Mouse (Mus musculus) liver, embryonic 12.5 days (tissue): ENCODE data around the gene Lmo4. TPM values are rescaled to one million over a fixed set of nuclear protein-coding genes. Genes with fewer than 3 reads are reported as not detected.

Experiments used
- ATAC-seq: fragments of 200-750 bp; cut with Nextera tagmentation; 2 replicates; pipeline ENCODE4 v1.8.0; 2017; ENCODE audit warnings: moderate number of reproducible peaks, mild to moderate bottlenecking, moderate library complexity
- H3K27ac ChIP-seq: fragments of 300-500 bp; sonication (generic); 2 replicates; pipeline ENCODE4 v1.5.1; 2016; ENCODE audit warnings: mild to moderate bottlenecking
- H3K27me3 ChIP-seq: fragments of 300-500 bp; sonication (generic); replicated peaks from 2 replicates; pipeline ENCODE4 v1.6.1; 2016; ENCODE audit warnings: mild to moderate bottlenecking, moderate library complexity
- H3K36me3 ChIP-seq: fragments of 300-500 bp; sonication (generic); 2 replicates; pipeline ENCODE4 v1.6.1; 2016; ENCODE audit warnings: mild to moderate bottlenecking, moderate library complexity
- H3K4me1 ChIP-seq: fragments of 300-500 bp; sonication (generic); 2 replicates; pipeline ENCODE4 v1.6.1; 2016
- H3K4me2 ChIP-seq: fragments of 300-500 bp; sonication (generic); 2 replicates; pipeline ENCODE4 v1.6.1; 2016; ENCODE audit warnings: mild to moderate bottlenecking, moderate library complexity
- H3K4me3 ChIP-seq: fragments of 300-500 bp; sonication (generic); 2 replicates; pipeline ENCODE4 v1.5.1; 2016; ENCODE audit warnings: mild to moderate bottlenecking, moderate library complexity
- H3K9ac ChIP-seq: fragments of 300-500 bp; sonication (generic); 2 replicates; pipeline ENCODE4 v1.6.1; 2016; ENCODE audit warnings: mild to moderate bottlenecking, moderate library complexity
- H3K9me3 ChIP-seq: fragments of 300-500 bp; sonication (generic); replicated peaks from 2 replicates; pipeline ENCODE4 v1.6.1; 2016; ENCODE audit warnings: mild to moderate bottlenecking, moderate library complexity
- WGBS: fragments of 180-500 bp; shearing (Covaris S2); methylation state at CpG from one replicate; pipeline ENCODE4 v1.1.7; 2016; ENCODE audit not compliant: insufficient replicate concordance; 5-methylcytosine and 5-hydroxymethylcytosine counted together
- polyA plus RNA-seq: library from polyadenylated mRNA; unstranded; fragments of >200 nt; fragmentation: Nextera tagmentation; extraction: Ambion mirVana; gene quantifications from 2 replicates; pipeline ENCODE4 v1.2.1, GENCODE M21; 2016

The Lmo4 gene
- polyA plus RNA-seq, 1 experiment from 2014 or later = 14.8 TPM

- no peak overlapping the region for H3K27ac ChIP-seq
- no peak overlapping the region for H3K4me2 ChIP-seq
- no peak for ATAC-seq
Measured at GRCm38 (mm10) chr3:144164665-144165385, 40.2 kb downstream of the Lmo4 start.

GRCm38 (mm10) chr3:144163718-144164117 lies 41.3 kb downstream of the Lmo4 start:
- Histone ChIP-seq H3K36me3 (no peaks in the 10 kb centered on the region), H3K4me3 (no peak overlapping the region), H3K27me3 (no peaks in the 10 kb centered on the region), H3K4me2 (no peak overlapping the region), H3K9ac (no peak overlapping the region), H3K9me3 (no peaks in the 10 kb centered on the region), H3K27ac (no peak overlapping the region), H3K4me1 (no peaks in the 10 kb centered on the region)
- WGBS = 75% methylated on average over 2 of the region's 2 CpGs
- no peak for ATAC-seq

More at GRCm38 (mm10) chr3:144164665-144165385, 40.2 kb downstream of the Lmo4 start:
- Histone ChIP-seq H3K27me3 (no peaks in the 10 kb centered on the region), H3K4me3 (no peak overlapping the region), H3K9ac (no peak overlapping the region), H3K9me3 (no peaks in the 10 kb centered on the region), H3K4me1 (no peaks in the 10 kb centered on the region), H3K36me3 (no peaks in the 10 kb centered on the region)
- WGBS = 60% methylated on average over 9 of the region's 9 CpGs

- Histone ChIP-seq H3K4me1 (no peaks in the 10 kb centered on the region), H3K27me3 (no peaks in the 10 kb centered on the region), H3K4me3 (no peak overlapping the region), H3K27ac (no peak overlapping the region), H3K36me3 (no peaks in the 10 kb centered on the region), H3K4me2 (no peak overlapping the region), H3K9me3 (no peaks in the 10 kb centered on the region), H3K9ac (no peak overlapping the region)
- WGBS = 56% methylated on average over 8 of the region's 8 CpGs
- no peak for ATAC-seq
Measured at GRCm38 (mm10) chr3:144162156-144162555, 42.9 kb downstream of the Lmo4 start.

- H3K36me3 ChIP-seq = no peaks in the 10 kb centered on the region
- 71% methylated on average over 2 of the region's 2 CpGs for WGBS
- no peak for ATAC-seq
Measured at GRCm38 (mm10) chr3:144161261-144161660, 43.8 kb downstream of the Lmo4 start.

DNA sequence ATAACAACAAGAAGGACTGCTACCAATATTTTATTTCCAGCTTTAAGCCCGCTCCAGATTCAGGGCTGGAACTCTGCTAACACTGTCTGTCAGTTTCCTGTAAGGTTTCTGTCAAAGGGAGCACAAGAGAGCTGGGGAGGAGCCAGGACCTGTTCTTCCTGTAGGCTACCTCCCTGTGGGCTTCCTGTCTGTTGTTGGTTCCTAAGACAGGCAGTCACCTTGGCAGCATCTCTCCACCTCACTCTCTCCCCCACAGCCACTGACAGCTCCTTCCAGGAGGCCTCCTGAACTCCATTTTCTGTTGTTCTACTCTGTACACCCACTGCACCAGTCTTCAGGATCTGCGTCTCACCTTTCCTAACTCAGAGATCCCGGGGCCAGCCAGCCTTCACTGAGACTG lies 49.3 kb downstream of the Lmo4 start:
- H3K9ac ChIP-seq = no peak overlapping the region
- 62% methylated on average over 3 of the region's 3 CpGs for WGBS
- H3K4me2 ChIP-seq = no peak overlapping the region
- H3K4me1 ChIP-seq = no peaks in the 10 kb centered on the region
- no peaks in the 10 kb centered on the region for H3K27me3 ChIP-seq
- ATAC-seq = no peak
- H3K9me3 ChIP-seq = no peaks in the 10 kb centered on the region
- H3K4me3 ChIP-seq = no peak overlapping the region
- H3K27ac ChIP-seq = no peak overlapping the region
- H3K36me3 ChIP-seq = no peaks in the 10 kb centered on the region

More at GRCm38 (mm10) chr3:144161261-144161660, 43.8 kb downstream of the Lmo4 start:
- Histone ChIP-seq H3K9ac (no peak overlapping the region), H3K4me3 (no peak overlapping the region), H3K27me3 (no peaks in the 10 kb centered on the region), H3K4me1 (no peaks in the 10 kb centered on the region), H3K27ac (no peak overlapping the region), H3K4me2 (no peak overlapping the region), H3K9me3 (no peaks in the 10 kb centered on the region)

GRCm38 (mm10) chr3:144153395-144153794 lies 51.6 kb downstream of the Lmo4 start:
- no peaks in the 10 kb centered on the region for H3K27me3 ChIP-seq
- H3K4me2 ChIP-seq = no peak overlapping the region
- H3K9ac ChIP-seq = no peak overlapping the region
- H3K4me1 ChIP-seq = no peaks in the 10 kb centered on the region
- H3K27ac ChIP-seq = no peak overlapping the region
- H3K4me3 ChIP-seq = no peak overlapping the region
- WGBS = 25% methylated on average over 2 of the region's 2 CpGs
- no peak for ATAC-seq
- no peaks in the 10 kb centered on the region for H3K36me3 ChIP-seq
- H3K9me3 ChIP-seq = no peaks in the 10 kb centered on the region

GRCm38 (mm10) chr3:144151001-144151400 lies 54.0 kb downstream of the Lmo4 start:
- Histone ChIP-seq H3K4me3 (no peak overlapping the region), H3K9ac (no peak overlapping the region), H3K9me3 (no peaks in the 10 kb centered on the region), H3K4me1 (no peaks in the 10 kb centered on the region), H3K27me3 (no peaks in the 10 kb centered on the region), H3K27ac (no peak overlapping the region), H3K4me2 (no peak overlapping the region), H3K36me3 (no peaks in the 10 kb centered on the region)
- WGBS = 68% methylated on average over 6 of the region's 6 CpGs
- no peak for ATAC-seq

GRCm38 (mm10) chr3:144148234-144148633 lies 56.8 kb downstream of the Lmo4 start:
- Histone ChIP-seq H3K36me3 (no peaks in the 10 kb centered on the region), H3K4me3 (no peak overlapping the region), H3K9ac (no peak overlapping the region), H3K27me3 (no peaks in the 10 kb centered on the region), H3K4me1 (no peaks in the 10 kb centered on the region), H3K27ac (no peak overlapping the region), H3K9me3 (no peaks in the 10 kb centered on the region), H3K4me2 (no peak overlapping the region)
- ATAC-seq = no peak
- WGBS = 77% methylated on average over 3 of the region's 3 CpGs

DNA sequence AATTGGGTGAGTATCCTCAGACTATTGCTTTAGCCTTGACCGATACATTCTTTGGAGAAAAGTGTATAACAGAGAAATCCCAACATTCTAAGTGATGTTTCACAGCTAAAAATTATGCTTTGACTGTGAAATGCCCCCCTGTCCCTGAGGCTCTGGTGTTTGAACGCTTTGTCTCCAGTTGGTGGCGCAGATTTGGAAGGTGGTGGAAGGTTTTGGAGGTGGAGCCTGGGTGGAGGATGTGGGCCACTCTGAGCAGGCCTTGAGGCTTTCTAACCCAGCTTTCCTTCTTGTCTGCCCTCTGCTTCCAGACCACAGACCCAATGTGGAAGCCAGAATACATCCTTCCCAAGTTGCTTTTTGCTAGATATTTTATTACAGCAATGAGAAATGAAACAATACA lies 57.8 kb downstream of the Lmo4 start:
- no peak for ATAC-seq
- no peaks in the 10 kb centered on the region for H3K9me3 ChIP-seq
- no peak overlapping the region for H3K4me3 ChIP-seq
- H3K9ac ChIP-seq = no peak overlapping the region
- H3K36me3 ChIP-seq = no peaks in the 10 kb centered on the region
- WGBS = 62% methylated on average over 3 of the region's 3 CpGs
- H3K27ac ChIP-seq = no peak overlapping the region
- H3K27me3 ChIP-seq = no peaks in the 10 kb centered on the region
- no peak overlapping the region for H3K4me2 ChIP-seq
- H3K4me1 ChIP-seq = no peaks in the 10 kb centered on the region

GRCm38 (mm10) chr3:144144066-144144465 lies 61.0 kb downstream of the Lmo4 start:
- H3K9me3 ChIP-seq = no peaks in the 10 kb centered on the region
- H3K36me3 ChIP-seq = no peaks in the 10 kb centered on the region
- H3K4me3 ChIP-seq = no peak overlapping the region
- ATAC-seq = no peak
- no peak overlapping the region for H3K4me2 ChIP-seq
- H3K4me1 ChIP-seq = no peaks in the 10 kb centered on the region
- H3K27ac ChIP-seq = no peak overlapping the region
- 76% methylated on average over 4 of the region's 4 CpGs for WGBS
- H3K27me3 ChIP-seq = no peaks in the 10 kb centered on the region
- no peak overlapping the region for H3K9ac ChIP-seq

DNA sequence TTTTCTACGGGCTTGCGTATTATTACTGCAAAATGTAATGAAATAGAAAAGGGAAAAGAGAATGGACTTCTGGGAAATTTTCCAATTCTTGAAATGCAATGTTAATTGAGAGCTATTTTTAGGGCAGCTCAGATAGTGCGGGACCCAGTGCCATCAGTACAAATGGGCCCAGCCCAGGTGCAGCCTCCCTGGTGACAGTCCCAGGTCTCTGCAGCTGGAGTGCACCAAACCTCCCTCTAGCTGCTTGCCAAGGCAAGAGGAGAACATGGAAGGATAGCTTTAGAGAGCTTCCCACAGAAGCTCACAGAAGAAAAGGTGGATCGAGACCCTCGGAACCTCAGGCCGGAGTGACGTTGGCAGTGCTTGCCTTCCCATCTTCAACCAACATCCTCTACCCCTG lies 62.1 kb downstream of the Lmo4 start:
- H3K4me1 ChIP-seq = no peaks in the 10 kb centered on the region
- no peak overlapping the region for H3K27ac ChIP-seq
- H3K4me2 ChIP-seq = no peak overlapping the region
- WGBS = 86% methylated on average over 7 of the region's 7 CpGs
- H3K27me3 ChIP-seq = no peaks in the 10 kb centered on the region
- H3K9ac ChIP-seq = no peak overlapping the region
- no peaks in the 10 kb centered on the region for H3K9me3 ChIP-seq
- H3K4me3 ChIP-seq = no peak overlapping the region
- ATAC-seq = no peak
- H3K36me3 ChIP-seq = no peaks in the 10 kb centered on the region

DNA sequence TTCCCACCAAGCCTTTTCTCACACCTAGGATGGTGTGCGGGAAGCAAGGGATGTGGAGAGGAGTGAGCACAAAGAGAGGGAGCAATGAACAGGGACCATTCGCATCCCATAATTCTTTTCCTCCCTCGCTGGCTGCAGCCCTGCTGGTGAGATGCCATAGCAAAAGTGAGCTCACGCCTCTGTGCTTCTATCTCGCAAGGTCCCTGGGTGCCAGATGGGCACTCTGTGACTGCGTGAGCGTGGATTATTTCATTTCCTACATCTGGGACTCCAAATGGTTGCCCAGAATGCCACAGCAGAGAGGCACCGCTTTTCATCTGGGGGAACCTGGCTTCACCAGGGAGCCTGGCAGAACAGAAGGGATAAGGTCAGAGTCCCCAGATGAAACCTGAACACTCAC lies 63.2 kb downstream of the Lmo4 start:
- no peak overlapping the region for H3K9ac ChIP-seq
- no peaks in the 10 kb centered on the region for H3K4me1 ChIP-seq
- no peak overlapping the region for H3K27ac ChIP-seq
- no peaks in the 10 kb centered on the region for H3K9me3 ChIP-seq
- H3K4me2 ChIP-seq = no peak overlapping the region
- no peaks in the 10 kb centered on the region for H3K36me3 ChIP-seq
- no peak for ATAC-seq
- 71% methylated on average over 8 of the region's 8 CpGs for WGBS
- H3K27me3 ChIP-seq = no peaks in the 10 kb centered on the region
- H3K4me3 ChIP-seq = no peak overlapping the region

DNA sequence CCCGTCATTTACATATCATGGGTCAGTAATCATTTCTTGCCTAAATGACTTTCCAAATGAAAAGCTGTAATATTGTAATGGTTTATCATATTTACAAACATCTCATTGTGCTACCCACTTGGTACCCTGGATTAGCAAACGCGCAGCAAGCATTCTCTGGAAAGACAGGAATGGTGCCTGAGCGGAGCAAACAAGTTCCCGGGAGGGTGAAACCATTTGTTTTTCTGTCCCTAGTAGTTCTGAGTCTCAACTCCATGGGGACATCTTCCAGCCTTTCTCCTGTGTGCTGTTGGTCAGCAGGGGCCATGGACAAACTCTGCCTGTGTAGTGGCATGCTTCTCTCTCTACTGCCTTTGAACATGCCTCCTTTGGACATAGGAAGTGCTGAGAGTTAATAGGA lies 64.2 kb downstream of the Lmo4 start:
- Histone ChIP-seq H3K27me3 (no peaks in the 10 kb centered on the region), H3K4me3 (no peak overlapping the region), H3K4me2 (no peak overlapping the region), H3K36me3 (no peaks in the 10 kb centered on the region), H3K9ac (no peak overlapping the region), H3K9me3 (no peaks in the 10 kb centered on the region), H3K27ac (no peak overlapping the region), H3K4me1 (no peaks in the 10 kb centered on the region)
- no peak for ATAC-seq
- 82% methylated on average over 5 of the region's 5 CpGs for WGBS
